Mouse (Mus musculus) kidney, embryonic 15.5 days (tissue): Measurements from ENCODE around the gene Nlk. TPM values are rescaled to one million over a fixed set of nuclear protein-coding genes. Genes with fewer than 3 reads are reported as not detected.

Experiments
- ATAC-seq: fragments of 200-750 bp; cut with Nextera tagmentation; replicated peaks from 2 replicates; pipeline ENCODE4 v1.8.0; 2017; ENCODE audit warnings: moderate TSS enrichment; ENCODE audit not compliant: low FRiP score
- H3K27ac ChIP-seq: fragments of 300-500 bp; sonication (generic); 2 replicates; pipeline ENCODE4 v1.5.1; 2015; ENCODE audit warnings: mild to moderate bottlenecking, inconsistent platforms
- H3K27me3 ChIP-seq: fragments of 300-500 bp; sonication (generic); 2 replicates; pipeline ENCODE4 v1.6.1; 2015; ENCODE audit warnings: inconsistent platforms
- H3K36me3 ChIP-seq: fragments of 300-500 bp; sonication (generic); 2 replicates; pipeline ENCODE4 v1.6.1; 2015; ENCODE audit warnings: inconsistent platforms
- H3K4me1 ChIP-seq: fragments of 300-500 bp; sonication (generic); 2 replicates; pipeline ENCODE4 v1.6.1; 2015; ENCODE audit warnings: inconsistent platforms
- H3K4me2 ChIP-seq: fragments of 300-500 bp; sonication (generic); 2 replicates; pipeline ENCODE4 v1.6.1; 2015; ENCODE audit warnings: moderate library complexity, mild to moderate bottlenecking, inconsistent platforms
- H3K4me3 ChIP-seq: fragments of 300-500 bp; sonication (generic); replicated peaks from 2 replicates; pipeline ENCODE4 v1.5.1; 2015; ENCODE audit warnings: mild to moderate bottlenecking, inconsistent platforms
- H3K9ac ChIP-seq: fragments of 300-500 bp; sonication (generic); 2 replicates; pipeline ENCODE4 v1.6.1; 2015; ENCODE audit warnings: mild to moderate bottlenecking, inconsistent platforms
- H3K9me3 ChIP-seq: fragments of 300-500 bp; sonication (generic); replicated peaks from 2 replicates; pipeline ENCODE4 v1.6.1; 2016; ENCODE audit warnings: inconsistent platforms
- WGBS: fragments of 180-500 bp; shearing (Covaris S2); methylation state at CpG from one replicate; pipeline ENCODE4 v1.1.7; 2015; ENCODE audit warnings: mixed read lengths; 5-methylcytosine and 5-hydroxymethylcytosine counted together
- polyA plus RNA-seq: library from polyadenylated mRNA; unstranded; fragments of >200 nt; fragmentation: Nextera tagmentation; extraction: Ambion mirVana; gene quantifications from 2 replicates; pipeline ENCODE4 v1.2.1, GENCODE M21; 2015

Gene Nlk
- polyA plus RNA-seq, 1 experiment from 2014 or later = 17.4 TPM

DNA sequence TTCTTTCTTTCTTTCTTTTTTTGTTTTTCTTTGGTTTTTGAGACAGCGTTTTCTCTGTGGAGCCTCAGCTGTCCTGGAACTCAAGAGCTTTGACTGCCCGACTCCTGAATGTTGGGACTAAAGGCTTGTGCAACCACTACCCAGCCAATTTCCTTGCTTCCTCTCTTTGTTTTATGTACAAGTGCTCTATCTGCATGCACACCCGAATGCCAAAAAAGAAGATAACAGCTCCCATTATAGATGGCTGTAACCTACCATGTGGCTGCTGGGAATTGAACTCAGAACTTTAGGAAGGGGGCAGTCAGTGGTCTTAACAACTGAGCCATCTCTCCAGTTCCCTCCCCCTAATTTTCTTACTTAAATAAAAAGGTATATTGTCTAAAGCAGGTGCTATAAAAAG lies 77.0 kb downstream of the Nlk start:
- Histone ChIP-seq H3K9ac (no peak overlapping the region), H3K4me2 (no peak overlapping the region), H3K9me3 (no peaks in the 10 kb centered on the region), H3K36me3 (peaks cover 20% of the 10 kb centered on the region), H3K4me1 (0 out of 2 replicates have a peak, but pooled peaks cover 3% of the 10 kb centered on the region), H3K27ac (no peak overlapping the region), H3K27me3 (no peaks in the 10 kb centered on the region), H3K4me3 (no peak overlapping the region)
- ATAC-seq = no peak
- WGBS = 77% methylated on average over 3 of the region's 3 CpGs

DNA sequence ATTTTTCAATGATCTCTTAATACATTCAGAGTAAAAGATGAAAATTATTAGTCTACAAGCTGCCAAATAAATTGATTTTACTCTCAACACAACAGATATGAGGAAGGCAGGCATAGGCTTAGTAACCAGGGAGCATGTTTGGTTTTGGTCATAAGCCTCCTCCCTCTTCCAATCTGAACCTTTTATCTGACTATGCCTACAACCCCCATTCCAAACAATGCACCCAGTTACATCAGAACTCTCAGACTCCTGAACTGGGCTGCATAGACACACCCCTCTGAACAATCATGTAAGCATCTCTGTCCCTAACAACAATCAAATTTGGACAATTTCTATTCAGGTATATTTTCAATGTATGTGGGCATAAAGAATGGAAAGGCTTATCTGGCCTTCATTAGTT lies 85.9 kb downstream of the Nlk start:
- H3K4me3 ChIP-seq = no peak overlapping the region
- ATAC-seq = no peak
- no peak overlapping the region for H3K27ac ChIP-seq
- no peaks in the 10 kb centered on the region for H3K27me3 ChIP-seq
- no peak overlapping the region for H3K9ac ChIP-seq
- H3K36me3 ChIP-seq = peaks cover 5% of the 10 kb centered on the region; the same call in 1 of the 2 replicates
- no peaks in the 10 kb centered on the region for H3K4me1 ChIP-seq
- no peak overlapping the region for H3K4me2 ChIP-seq
- H3K9me3 ChIP-seq = no peaks in the 10 kb centered on the region

DNA sequence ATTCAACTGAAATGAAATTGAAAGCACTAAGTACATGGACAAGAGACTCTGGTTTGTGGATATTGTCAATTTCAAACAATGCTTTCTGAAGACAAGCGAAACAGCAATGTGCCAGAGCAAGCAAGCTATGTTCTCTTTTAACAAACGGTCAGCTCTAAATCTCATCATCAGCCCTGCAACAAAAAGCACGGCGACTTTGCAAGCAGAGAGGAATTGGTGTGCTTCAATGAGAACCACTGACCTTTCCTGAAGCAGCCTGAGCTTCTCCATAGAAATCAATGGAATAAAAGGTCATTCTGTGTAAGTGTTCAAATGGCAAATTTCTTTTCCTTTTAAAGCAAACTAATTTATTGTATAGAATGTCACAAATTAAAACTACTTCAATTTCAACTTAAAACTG lies 87.5 kb downstream of the Nlk start:
- WGBS = 90% methylated on average over 4 of the region's 4 CpGs

DNA sequence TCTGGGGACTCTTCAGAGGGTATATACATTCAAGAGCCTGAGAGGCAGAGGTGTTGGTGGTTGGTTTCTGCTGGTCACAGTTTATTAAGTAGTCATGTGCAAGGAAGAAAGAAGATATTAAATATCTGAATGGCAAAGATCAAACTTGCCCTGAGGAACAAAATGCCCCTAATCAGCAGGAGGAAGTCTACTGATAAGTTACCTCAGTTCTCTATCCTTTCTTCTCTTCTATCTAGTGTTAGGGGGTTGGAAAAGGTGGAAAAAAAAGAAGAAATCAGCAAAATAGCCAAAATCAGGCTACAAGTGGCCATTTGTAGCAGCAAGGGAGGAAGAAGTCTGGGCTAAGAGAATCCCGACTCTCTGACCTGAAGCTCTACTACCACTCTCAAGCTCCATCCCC lies 92.3 kb downstream of the Nlk start:
- H3K9ac ChIP-seq = no peak overlapping the region
- no peak for ATAC-seq
- H3K9me3 ChIP-seq = no peaks in the 10 kb centered on the region
- no peaks in the 10 kb centered on the region for H3K27me3 ChIP-seq
- no peak overlapping the region for H3K27ac ChIP-seq
- no peaks in the 10 kb centered on the region for H3K4me1 ChIP-seq
- H3K4me2 ChIP-seq = no peak overlapping the region
- no peak overlapping the region for H3K4me3 ChIP-seq
- 81% methylated on average over 1 of the region's 1 CpGs for WGBS
- peaks cover 6% of the 10 kb centered on the region; the same call in 1 of the 2 replicates for H3K36me3 ChIP-seq

More for the DNA sequence above, 87.5 kb downstream of the Nlk start:
- no peak overlapping the region for H3K27ac ChIP-seq
- no peak overlapping the region for H3K4me3 ChIP-seq
- no peaks in the 10 kb centered on the region for H3K4me1 ChIP-seq
- H3K4me2 ChIP-seq = no peak overlapping the region
- H3K9me3 ChIP-seq = no peaks in the 10 kb centered on the region
- ATAC-seq = no peak
- peaks cover 5% of the 10 kb centered on the region; the same call in 1 of the 2 replicates for H3K36me3 ChIP-seq
- H3K27me3 ChIP-seq = no peaks in the 10 kb centered on the region
- H3K9ac ChIP-seq = no peak overlapping the region

DNA sequence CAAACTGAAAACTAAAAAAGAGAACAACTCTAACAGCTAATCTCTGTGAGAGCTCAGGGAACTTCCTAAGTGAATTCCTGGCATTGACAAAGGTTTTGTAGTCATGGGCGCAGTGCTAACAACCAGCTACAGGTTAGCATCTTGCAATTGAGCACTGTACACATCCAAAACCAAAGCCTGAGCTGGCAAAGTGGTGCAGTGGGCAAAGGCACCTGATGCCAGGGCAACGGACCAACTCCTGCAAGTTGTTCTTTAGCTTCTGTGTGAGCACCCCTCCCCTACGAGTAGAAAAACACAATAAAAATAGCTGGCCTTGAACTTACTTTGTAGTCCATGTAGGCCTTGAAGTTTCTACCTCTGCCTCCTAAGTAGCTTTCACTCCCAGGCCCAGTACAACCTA lies 94.4 kb downstream of the Nlk start:
- no peaks in the 10 kb centered on the region for H3K27me3 ChIP-seq
- WGBS = 85% methylated on average over 3 of the region's 3 CpGs
- no peak overlapping the region for H3K9ac ChIP-seq
- H3K27ac ChIP-seq = no peak overlapping the region
- ATAC-seq = no peak
- H3K4me3 ChIP-seq = no peak overlapping the region
- H3K36me3 ChIP-seq = peaks cover 6% of the 10 kb centered on the region; the same call in 1 of the 2 replicates
- no peaks in the 10 kb centered on the region for H3K9me3 ChIP-seq
- H3K4me1 ChIP-seq = no peaks in the 10 kb centered on the region
- H3K4me2 ChIP-seq = no peak overlapping the region

DNA sequence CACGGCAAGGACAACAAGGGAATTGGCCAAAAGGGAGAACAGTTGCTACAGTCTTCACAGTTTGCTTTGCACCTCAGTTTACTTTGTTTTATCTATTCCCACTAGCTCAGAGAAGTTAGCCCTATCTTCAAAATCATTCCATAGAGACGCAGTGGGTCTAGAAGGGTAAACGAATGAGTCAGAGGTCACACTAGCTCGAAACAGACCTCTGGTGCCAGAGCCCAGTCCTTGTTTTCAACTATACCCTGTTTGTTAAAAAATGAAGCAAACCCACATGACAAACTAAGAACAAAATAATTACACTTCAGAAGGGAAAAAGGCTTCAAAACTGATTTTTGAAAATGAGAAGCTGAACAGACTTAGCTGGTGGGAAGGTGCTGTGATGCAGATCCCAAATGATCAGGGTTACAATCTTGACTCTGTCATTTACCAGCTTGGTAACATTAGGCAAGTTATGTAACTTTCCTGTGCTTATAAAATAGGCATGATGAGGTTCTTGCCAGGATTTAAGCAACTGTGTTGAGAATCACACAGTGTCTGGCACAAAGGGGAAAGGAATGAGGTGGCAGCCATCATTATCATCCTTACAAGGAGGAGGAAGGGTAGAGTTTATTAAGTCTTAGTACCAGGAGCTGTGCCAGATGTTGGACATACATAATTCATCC lies 96.1 kb downstream of the Nlk start:
- WGBS = 68% methylated on average over 4 of the region's 4 CpGs
- H3K4me2 ChIP-seq = no peak overlapping the region
- H3K27ac ChIP-seq = no peak overlapping the region
- H3K36me3 ChIP-seq = peaks cover 9% of the 10 kb centered on the region; the same call in 1 of the 2 replicates
- H3K4me3 ChIP-seq = no peak overlapping the region
- no peak for ATAC-seq
- no peaks in the 10 kb centered on the region for H3K27me3 ChIP-seq
- no peaks in the 10 kb centered on the region for H3K9me3 ChIP-seq
- H3K9ac ChIP-seq = no peak overlapping the region
- H3K4me1 ChIP-seq = no peaks in the 10 kb centered on the region

DNA sequence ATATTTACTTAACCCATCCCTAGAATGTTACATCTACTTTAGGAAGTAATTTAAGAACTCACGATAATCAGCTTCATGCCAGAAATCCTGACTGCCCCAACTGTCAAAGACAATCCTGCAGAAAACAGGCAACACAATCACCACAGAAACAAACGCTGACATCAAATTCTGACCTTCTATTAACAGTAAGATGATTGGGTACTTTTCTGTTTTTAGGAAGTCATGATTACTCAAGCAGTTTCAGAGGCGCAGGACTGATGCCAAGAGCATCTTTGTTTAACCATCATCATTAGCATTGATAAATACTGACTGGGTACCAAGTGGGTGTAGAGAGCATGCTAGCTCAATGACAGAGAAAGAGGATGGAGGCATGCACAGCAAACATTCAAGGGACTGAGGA lies 96.7 kb downstream of the Nlk start:
- no peaks in the 10 kb centered on the region for H3K9me3 ChIP-seq
- WGBS = 65% methylated on average over 3 of the region's 3 CpGs
- no peak overlapping the region for H3K4me2 ChIP-seq
- H3K36me3 ChIP-seq = peaks cover 15% of the 10 kb centered on the region; the same call in 1 of the 2 replicates
- no peak overlapping the region for H3K27ac ChIP-seq
- no peaks in the 10 kb centered on the region for H3K4me1 ChIP-seq
- H3K27me3 ChIP-seq = no peaks in the 10 kb centered on the region
- H3K9ac ChIP-seq = no peak overlapping the region
- no peak overlapping the region for H3K4me3 ChIP-seq
- no peak for ATAC-seq

DNA sequence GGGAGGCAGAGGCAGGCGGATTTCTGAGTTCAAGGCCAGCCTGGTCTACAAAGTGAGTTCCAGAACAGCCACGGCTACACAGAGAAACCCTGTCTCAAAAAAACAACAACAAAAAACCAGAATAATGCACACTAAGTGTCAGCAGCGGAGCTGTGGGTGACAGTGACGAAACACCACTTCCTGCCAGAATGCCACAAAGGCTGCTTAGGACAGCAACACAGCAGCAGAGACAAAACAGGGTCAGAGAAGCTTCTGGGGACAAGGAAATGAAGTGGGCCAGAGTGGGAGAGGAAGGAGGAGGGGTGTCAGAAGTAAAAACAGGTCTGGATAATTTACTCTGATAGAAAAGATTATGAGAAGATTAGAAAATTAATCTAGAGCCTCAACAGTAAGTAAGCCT lies 97.1 kb downstream of the Nlk start:
- Histone ChIP-seq H3K4me1 (no peaks in the 10 kb centered on the region), H3K27ac (no peak overlapping the region), H3K36me3 (peaks cover 15% of the 10 kb centered on the region; the same call in 1 of the 2 replicates), H3K9ac (no peak overlapping the region), H3K4me2 (no peak overlapping the region), H3K27me3 (no peaks in the 10 kb centered on the region), H3K9me3 (no peaks in the 10 kb centered on the region), H3K4me3 (no peak overlapping the region)
- ATAC-seq = no peak
- 64% methylated on average over 4 of the region's 4 CpGs for WGBS

DNA sequence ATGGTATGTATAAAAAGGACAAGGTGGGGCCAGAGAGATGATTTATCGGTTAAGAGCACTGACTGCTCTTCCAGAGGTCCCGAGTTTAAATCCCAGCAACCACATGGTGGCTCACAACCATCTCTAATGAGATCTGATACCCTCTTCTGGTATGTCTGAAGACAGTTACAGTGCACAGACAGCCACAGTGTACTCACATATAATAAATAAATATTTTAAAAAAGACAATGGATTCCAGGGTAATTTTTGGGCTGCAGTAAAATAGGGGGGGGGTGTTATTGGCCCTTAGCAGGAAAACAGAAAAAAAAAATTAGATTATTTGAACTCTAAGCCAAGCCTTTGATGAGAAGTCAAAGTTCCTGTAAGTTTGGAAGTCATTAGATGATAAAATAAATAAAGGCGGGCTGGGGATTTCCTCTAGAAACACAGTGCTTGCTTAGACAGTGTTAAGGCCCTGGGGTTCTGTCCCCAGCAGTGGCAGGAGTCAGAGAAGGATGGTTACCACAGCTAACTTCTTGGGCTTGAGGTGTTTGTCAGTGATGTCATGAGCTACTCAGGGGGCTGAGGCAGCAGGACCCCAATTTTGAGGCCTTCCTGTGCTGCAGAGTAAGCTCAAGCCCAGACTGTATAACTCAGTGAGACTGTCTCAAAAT lies 98.3 kb downstream of the Nlk start:
- H3K27ac ChIP-seq = no peak overlapping the region

DNA sequence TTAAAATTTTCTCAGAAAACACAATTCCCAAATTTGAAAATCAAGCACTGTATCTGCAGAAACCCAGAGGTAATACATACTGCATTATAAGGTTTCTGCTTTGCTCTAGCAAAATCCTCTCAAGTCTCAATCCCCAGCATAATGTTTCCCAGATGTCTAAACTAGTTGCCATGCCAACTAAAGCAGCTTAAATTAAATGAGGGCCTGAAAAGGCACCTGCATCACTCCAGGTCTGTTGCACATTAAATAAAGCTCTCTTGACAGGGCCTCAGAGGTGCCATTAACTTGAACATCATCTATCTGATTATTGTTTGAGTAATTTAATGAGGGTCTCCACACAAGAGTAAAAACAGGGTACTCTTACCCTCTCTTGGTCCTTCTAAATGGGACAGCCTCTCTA lies 100.4 kb downstream of the Nlk start:
- H3K4me3 ChIP-seq = no peak overlapping the region
- H3K9ac ChIP-seq = no peak overlapping the region
- H3K9me3 ChIP-seq = no peaks in the 10 kb centered on the region
- H3K4me1 ChIP-seq = no peaks in the 10 kb centered on the region
- ATAC-seq = no peak
- H3K27me3 ChIP-seq = no peaks in the 10 kb centered on the region
- H3K36me3 ChIP-seq = peaks cover 8% of the 10 kb centered on the region; the same call in 1 of the 2 replicates
- H3K4me2 ChIP-seq = no peak overlapping the region
- H3K27ac ChIP-seq = no peak overlapping the region

More for the DNA sequence above, 98.3 kb downstream of the Nlk start:
- Histone ChIP-seq H3K36me3 (peaks cover 15% of the 10 kb centered on the region; the same call in 1 of the 2 replicates), H3K4me1 (no peaks in the 10 kb centered on the region), H3K4me2 (no peak overlapping the region), H3K9ac (no peak overlapping the region), H3K9me3 (no peaks in the 10 kb centered on the region), H3K4me3 (no peak overlapping the region), H3K27me3 (no peaks in the 10 kb centered on the region)
- no peak for ATAC-seq
- 74% methylated on average over 3 of the region's 3 CpGs for WGBS

DNA sequence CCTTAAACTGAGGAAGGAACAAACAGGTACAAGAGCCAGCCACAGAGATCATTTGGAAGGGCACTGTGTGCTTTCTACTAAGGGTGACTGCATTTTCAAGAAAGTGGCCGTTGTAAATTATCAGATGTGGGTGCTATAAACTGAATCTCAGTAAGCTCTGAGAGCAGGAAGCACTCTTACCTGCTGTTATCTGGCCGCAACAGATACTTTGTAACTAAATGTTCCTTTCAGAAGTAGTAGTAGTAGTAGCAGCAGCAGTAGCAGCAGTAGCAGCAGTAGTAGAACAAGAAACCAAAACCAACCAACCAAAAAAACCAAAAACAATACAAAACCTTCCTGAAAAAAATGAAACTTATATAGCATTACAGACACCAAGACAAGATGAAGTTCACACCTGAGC lies 101.4 kb downstream of the Nlk start:
- WGBS = 89% methylated on average over 2 of the region's 2 CpGs
- ATAC-seq = no peak
- no peaks in the 10 kb centered on the region for H3K9me3 ChIP-seq
- H3K27ac ChIP-seq = no peak overlapping the region
- peaks cover 8% of the 10 kb centered on the region; the same call in 1 of the 2 replicates for H3K36me3 ChIP-seq
- no peak overlapping the region for H3K9ac ChIP-seq
- H3K27me3 ChIP-seq = no peaks in the 10 kb centered on the region
- no peak overlapping the region for H3K4me3 ChIP-seq
- H3K4me1 ChIP-seq = no peaks in the 10 kb centered on the region
- no peak overlapping the region for H3K4me2 ChIP-seq

DNA sequence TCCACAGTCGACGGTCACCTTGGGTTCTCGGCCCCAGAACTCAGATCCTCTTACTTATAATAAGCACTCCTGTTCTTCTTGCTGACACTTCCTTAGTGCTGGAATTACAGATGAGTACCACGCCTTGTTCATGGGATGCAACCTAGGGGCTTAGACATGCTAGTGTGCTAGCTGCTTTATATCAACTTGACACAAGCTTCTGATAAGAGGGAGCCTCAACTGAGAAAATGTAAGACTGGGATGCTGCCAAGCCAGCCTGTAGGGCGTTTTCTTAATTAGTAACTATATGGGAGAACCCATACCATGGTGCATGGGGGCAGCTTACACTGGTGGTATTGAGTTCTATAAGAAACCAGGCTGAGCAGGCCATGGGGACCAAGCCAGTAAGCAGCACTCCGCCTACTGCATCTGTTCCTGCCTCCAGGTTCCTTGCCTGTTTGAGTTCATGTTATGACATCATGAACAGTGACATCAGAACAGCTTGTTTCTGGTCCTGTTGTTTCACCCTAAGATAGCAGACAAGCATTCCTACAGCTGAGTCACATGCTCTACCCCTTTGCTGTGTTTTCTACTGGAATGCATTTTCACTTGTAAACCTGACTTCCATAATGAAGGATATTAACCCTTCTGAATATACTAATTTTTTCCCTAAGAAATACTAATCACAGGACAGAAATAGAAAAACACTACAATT lies 102.8 kb downstream of the Nlk start:
- no peaks in the 10 kb centered on the region for H3K9me3 ChIP-seq
- no peak overlapping the region for H3K4me3 ChIP-seq
- 85% methylated on average over 6 of the region's 6 CpGs for WGBS
- no peak overlapping the region for H3K27ac ChIP-seq
- no peaks in the 10 kb centered on the region for H3K27me3 ChIP-seq
- ATAC-seq = no peak
- peaks cover 8% of the 10 kb centered on the region; the same call in 1 of the 2 replicates for H3K36me3 ChIP-seq
- H3K4me2 ChIP-seq = no peak overlapping the region
- no peaks in the 10 kb centered on the region for H3K4me1 ChIP-seq
- no peak overlapping the region for H3K9ac ChIP-seq
